Mouse (Mus musculus): ENCODE data around the gene Pou1f1.

DNA sequence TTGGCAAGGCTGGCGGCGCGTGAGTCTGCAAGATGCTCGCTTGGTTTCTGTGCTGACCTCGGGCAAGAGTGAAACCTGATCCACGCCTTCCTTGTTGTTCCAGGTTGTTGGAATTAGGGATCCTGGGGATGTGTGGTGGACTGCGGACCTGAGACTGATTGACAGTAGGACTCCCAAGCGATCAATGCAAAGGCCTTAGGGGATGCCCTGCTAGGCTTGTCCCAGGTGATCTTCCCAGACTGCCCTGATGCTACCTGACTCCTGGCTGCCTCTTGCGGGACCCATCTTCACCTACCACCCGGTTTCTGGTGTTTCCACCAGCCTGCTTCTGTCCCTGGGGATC lies 42.5 kb downstream of the Pou1f1 start:
- TF ChIP-seq CTCF (IDR thresholded peaks at IDR 0.05; ENCODE audit: control insufficient read depth, insufficient read depth, insufficient replicate concordance, low read depth, low read length) (no peak), POLR2A (IDR thresholded peaks at IDR 0.05; ENCODE audit: control insufficient read depth, low read depth, low read length) (no peak)
